Mouse (Mus musculus) v-Abl transformed pro-B cells (cell line): ENCODE measurements around the gene Zfp609.
"Not testable (repeated sequence)": the region's sequence is repeated elsewhere in the genome, so short reads cannot be mapped to it uniquely, and the experiment has no call there.

Source experiments
- in situ Hi-C, 2 experiments: fragments of 400-800 bp; cut with MboI; formaldehyde crosslinking; loops; one replicate each; pipeline ENCODE4 v1.15.1; 2025; ENCODE audit not compliant: unreplicated experiment in 2 of 2

Zfp609 gene

DNA sequence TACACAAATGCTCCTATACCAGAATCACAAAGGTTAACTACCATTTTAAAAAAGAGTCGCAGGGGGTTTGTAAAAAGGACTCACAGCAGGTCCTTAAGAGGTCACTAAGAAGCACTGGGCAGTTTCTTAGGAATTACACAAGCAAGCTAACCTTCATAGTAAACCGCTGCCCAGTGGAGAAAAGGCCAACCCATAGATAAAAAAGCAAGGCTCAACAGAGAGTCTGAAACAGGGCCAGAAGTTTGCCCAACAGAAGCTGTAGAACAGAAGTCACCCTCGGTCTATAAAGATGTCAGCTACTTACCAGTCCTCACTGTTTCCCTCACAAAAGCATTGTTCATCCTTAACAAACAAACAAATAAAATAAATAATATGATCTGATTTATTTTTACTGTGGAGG lies 100.9 kb downstream of the Zfp609 start:
- in situ Hi-C loops: no loop called here

DNA sequence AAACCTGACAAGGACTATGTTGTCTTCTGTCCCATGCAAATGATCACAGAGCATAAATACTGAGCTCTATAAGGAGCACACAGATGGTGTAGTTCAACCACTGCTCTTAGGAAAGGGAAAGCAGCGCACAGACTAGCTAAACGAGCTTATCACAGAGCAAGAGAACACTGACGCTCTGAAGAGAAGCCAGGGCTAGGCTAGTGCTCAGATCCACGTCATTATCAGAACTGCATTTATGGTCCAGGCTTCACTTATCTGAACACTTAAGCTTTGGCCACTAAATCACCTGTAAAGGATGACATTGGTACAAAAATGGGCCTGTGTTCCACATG lies 102.1 kb downstream of the Zfp609 start:
- in situ Hi-C loops: no loop called here

DNA sequence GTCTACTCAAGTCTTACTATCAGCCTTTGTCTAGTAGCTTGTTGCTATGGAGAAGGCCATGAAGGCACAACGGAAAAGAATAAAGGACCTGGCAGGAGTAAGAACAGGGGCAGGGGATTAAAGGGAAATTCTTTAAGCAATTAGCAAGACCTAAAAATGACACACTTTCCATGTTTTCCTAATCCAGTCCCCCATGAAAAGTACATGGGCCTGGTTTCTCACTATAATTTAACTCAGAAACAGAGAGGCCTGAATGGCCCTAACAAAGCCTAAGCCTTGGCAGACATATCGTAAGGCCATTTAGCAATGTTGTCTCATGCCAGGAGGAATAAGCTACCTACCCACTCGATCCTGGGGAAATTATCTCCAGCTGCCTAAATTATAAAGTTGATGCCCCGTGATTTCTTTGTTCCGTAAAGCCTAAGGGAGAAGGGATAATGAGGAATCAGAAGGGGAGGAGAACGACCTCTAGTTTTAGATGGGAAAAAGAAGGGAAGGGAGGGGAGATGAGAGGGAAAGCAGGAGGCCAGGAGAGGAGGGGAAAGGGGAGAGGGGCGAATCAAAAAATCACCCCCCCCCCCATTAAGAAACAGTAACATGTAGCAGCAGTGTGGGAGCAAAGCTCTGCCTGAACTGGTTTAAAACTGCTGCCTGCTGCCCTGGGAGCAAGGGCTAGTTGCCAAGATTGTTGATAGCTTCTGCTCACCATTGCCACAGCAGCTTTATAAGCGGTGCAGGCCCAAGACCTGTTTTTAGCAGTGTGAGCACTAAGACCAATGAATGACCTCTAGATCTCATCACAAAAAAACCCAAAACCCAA lies 102.7 kb downstream of the Zfp609 start:
- in situ Hi-C loops: no loop called here

DNA sequence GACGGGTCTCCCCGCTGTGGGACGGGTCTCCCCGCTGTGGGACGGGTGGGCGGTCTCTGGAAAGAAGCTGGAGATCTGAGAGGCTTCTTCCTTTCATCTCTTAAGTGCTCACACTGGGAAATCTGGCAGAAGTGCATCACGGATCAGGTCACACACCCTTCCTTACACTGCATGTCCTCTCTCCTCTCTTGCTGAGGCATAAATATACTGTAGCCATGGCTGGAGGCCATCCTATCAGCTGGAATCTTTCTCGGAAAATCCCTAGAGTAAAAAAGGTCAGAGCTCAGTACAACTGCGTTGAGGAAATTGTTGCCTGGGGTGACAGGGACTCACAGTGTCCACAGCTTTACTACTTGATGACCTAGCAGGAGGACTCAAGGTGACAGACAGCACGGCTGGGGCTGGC lies 106.2 kb downstream of the Zfp609 start:
- in situ Hi-C loops: no loop called here

DNA sequence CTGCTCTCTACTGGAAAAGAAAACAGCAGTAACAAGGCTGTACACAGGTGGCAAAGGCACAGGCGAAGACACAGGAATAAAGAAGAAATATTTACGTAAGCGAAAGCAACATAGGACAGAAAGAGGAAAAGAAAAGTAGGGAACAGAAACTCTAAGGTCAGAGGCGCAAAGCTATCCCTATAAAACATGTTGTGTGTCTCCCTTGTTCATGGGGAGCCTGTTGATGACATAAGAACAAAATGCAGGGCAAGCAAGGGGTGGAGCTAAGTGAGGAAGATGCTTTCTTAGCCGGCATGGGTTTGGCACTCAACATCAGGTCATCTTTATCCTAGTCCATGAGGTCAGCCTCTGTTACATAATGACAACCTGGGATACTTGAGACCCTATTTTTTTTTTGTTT lies 109.2 kb downstream of the Zfp609 start:
- in situ Hi-C loops: no loop called here

DNA sequence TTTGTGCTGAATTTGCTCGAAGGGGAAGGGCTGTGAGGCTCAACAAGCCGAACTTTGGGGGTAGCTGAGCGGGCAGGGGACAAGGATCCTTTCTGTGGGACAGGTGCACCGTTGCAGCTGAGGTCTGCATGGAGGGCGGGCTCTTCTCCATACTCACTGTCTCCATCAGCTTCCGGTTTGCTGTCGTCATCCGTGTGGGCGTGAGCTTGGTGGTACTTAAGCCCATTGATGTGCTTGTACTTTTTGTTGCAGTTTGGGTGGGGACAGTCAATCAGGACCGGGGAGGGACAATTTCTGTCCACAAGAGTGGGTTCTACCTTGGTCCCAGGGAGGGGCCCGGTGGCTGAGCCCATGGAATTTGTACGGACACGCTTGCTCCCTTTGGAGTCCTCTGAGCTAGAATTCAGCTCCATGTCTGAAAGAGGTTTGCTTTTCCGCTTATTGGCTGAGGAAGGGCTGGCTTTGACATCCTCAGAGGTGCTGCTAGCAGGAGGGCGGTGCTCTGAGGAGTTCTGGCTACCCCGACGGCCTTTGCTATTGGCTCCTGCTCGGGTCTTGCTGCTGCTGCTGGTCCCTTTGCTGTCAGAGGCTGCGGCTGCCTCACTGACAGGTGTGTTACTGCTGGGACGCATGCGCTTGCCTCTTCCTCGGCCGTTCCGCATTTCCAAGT lies 123.3 kb downstream of the Zfp609 start:
- in situ Hi-C loops: no loop called here

DNA sequence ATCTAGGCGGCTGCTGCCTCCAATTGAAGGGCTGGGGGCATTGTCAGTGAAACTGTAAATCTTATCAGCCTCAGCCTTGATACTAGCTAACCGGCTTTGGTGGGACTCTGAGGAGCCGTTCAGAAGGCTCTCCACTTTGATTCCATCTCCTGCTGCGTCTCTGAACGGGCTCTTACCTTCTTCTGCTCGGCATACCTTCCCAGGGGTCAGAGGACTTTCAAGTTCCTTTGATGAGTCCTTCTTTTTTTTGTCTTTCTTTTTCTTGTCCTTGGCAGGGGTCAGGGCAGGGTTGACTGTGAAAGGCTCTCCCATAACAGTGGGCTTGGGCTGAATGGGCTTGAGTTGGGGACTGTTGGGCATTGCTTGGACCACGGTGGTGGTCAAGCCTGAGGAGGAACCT lies 124.1 kb downstream of the Zfp609 start:
- in situ Hi-C loops: no loop called here

DNA sequence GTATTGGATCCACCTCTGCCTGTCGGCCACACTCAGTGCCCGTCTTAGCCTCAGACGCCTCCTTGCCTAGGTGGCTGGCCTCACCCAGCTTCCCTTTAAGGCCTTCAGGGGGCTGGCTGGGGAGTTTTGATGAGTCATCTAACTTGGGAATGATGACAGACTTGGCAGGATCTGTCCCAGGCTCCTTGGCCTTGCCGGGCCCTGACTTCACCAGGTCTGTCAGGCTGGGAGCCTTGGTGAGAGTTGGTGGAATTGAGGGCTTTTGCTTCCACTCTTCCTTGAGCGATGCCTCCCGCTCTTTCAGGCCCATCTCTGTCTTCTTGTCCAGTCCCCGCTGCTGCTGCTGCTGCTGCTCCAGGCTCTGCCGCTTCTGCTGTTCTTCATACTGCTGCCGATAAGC lies 125.1 kb downstream of the Zfp609 start:
- in situ Hi-C loops: no loop called here

DNA sequence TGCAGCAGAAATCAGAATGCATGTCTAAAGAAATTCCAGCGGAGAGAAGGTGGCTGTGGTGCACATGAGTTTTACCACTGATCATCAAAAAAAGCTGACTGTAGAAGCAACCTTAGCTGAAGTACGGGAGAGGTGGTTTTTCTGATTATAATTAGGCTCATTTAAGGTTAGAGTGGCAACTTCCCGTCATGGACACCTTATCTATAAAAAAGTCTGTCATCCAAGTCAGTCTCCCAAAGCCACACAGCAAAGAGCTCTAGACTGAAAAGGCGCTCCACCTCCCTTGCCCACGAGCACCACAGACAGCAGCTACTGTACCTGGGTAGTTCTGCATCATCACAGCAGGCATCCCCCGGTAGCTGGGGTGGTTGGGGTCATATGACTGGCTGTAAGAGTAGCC lies 126.9 kb downstream of the Zfp609 start:
- in situ Hi-C loops: no loop called here

DNA sequence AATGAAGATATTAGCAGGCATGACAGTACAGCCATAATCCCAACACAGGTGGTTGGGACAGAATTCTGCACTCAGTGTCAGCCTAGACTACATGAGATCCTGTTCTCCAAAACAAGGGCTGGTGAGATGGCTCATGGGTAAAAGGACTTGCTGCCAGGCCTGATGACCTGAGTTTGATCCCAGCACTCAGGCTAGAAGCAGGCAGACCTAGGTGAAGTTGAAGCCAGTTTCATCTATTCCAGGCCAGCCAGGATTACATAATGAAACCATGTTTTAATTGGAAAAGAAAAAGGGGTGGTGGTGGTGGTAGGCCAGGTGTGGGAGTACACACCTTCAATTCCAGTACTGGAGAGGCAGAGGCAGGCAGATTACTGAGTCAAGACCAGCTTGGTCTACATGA lies 129.4 kb downstream of the Zfp609 start:
- in situ Hi-C loops: no loop called here

DNA sequence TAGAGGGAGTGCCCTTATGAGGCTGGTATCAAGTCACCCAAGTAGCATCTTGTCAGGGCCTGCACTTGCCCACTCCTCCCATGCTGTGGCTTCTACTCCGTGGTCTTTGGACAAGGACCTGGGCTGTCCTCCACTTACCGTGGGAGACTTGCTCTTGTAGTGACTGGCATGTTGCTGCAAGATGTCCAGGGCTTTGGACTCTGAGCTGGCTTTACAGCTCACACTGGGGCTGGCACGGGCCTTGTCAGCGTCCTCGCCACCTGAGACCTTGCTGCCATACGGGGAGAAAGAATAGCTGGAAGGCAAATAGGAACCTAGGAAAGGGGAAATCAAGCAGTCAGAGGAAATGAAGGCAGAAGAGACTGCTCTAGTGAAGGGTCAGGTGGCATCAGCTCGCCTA lies 130.0 kb downstream of the Zfp609 start:
- in situ Hi-C loops: no loop called here

DNA sequence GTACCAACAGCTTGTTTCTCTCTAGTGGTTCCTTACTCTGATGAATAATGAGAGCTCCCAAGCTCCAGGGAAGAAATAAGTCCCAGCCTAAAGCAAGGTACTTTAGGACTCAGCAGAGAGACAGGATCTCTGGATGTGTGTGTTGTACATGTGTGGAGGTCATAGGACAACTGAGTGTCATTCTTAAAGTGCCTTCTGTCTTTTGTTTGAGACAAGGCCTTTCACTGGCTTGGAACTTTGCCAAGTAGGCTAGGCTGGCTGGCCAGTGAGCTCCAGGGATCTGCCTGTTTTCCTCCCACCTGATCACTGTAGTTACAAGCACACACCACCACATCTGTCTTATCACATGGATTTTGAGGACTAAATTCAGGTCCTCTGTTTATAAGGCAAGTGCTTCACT lies 131.0 kb downstream of the Zfp609 start:
- in situ Hi-C loops: no loop called here

DNA sequence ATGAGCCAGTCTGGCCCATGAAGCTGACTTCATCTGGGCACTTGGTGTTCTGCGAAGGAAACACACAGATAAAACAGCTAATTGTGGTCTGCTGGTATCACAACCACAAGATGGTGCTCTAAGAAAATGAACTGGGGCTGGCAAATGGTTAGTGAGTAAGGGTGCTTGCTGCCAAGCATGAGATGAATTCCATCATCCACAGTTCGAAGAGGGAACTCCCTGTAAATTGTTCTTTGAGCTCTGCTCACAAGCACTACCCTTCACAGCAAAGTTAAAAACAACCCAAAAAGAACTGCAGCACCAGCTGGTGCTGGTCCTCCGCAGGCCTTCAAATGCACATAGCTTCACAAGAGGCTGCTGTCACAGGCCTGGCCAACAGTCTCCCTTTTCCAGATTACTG lies 131.7 kb downstream of the Zfp609 start:
- in situ Hi-C loops: no loop called here

DNA sequence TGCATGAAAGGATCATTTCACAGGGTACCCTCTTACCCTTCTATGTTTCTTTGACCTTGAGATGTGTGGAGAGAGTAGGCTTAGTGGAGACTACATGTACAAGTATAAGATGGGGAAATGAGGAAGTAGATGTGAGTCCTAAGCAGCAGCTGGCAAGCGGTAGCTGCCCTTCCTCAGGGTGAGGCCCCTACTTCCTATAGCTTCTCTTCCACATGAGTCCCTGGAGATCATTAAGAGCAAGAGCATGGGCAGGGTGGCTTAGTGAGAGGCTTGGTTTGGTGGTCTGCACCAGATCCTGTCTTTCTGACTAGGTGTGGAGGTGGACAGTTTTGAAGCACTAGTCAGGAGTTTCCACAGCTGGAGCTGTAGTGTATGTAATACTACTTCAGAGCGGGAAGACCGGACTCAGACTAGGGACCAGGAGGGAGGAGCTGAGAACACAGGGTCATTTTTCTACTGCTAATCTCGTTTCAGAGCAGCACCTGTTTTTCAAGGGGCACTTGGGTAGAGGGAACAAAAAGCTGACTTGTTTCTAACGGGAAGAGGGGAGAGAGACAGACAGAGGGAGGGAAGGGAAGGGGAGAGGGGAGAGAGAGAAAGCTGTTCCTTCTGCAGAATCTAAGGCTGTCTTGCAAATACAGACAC lies 134.3 kb downstream of the Zfp609 start:
- in situ Hi-C loops: no loop called here

DNA sequence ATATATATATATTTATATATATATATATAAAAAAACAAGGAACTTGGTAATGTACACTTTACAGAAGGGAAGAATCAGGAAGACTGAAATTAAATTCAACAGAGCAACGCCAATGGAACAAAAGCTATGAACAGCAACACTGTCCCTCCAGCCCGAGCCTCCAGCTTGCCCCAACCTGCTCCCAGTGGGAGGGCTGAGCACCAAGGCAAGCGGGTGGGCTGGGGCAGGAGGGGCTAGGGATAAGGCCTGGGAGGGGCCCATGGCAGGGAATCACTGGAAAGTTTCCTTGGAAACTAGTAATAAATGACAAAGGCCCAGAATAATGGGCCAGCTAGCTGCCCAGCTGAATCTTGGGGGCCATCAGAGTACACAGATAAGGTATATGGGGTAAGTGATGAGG lies 134.9 kb downstream of the Zfp609 start:
- in situ Hi-C loops: no loop called here

DNA sequence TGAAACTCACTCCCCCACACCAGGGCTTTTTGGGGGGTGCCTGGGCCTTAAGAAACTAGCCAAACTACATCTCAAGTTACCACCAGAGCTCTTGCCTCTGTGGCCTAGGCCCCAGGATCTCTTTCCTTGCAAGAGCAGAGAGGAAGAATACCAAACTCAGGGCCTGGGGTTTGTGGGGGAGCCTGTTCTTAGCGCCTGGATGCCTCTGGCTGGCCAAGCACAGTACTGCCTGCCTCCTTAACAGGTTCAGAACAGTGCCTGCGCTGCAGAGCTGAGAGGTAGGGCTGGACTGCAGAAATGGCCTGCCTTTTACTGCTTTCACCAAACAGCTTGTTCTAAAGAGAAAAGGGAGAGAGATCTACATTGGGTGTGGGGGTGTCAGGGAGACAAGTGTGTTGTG lies 137.5 kb downstream of the Zfp609 start:
- in situ Hi-C loops: not testable (repeated sequence)

DNA sequence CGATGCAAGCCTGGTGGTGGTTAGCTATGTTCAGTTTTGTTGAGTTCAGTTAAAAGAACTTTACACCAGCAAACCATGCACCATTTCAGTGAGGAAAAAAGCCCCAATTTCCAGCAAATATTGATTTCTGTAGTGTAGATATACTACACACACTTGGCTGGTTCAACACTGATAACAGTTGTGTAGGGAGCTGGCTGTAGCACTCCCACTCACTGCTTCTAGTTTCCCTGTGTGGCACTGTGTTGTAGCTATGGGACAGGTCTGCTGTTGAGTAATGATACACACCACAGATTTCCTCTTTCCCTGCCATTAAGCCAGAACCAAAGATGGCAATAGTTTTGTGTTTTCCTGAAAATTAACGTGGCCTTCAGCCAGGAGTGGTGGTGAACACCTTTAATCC lies 142.7 kb downstream of the Zfp609 start:
- in situ Hi-C loops: no loop called here

DNA sequence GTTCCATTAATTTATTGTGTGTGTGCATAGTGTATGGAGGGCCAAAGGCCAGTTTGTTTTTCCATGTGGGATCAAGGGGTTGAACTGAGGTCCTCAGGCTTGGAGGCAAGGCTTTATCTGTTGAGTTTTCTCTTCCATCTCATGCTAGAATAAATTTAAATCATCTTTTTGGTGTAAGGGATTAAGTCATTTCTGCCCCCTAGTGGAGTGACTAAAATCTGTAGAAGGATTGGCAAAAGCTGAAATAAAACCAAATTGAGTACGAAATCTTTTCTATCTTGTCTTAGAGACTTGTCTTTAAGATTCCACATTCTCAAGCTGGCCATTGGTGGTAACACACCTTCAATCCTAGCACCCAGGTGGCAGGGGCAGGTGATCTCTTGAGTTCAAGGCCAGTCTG lies 144.4 kb downstream of the Zfp609 start:
- in situ Hi-C loops: no loop called here

DNA sequence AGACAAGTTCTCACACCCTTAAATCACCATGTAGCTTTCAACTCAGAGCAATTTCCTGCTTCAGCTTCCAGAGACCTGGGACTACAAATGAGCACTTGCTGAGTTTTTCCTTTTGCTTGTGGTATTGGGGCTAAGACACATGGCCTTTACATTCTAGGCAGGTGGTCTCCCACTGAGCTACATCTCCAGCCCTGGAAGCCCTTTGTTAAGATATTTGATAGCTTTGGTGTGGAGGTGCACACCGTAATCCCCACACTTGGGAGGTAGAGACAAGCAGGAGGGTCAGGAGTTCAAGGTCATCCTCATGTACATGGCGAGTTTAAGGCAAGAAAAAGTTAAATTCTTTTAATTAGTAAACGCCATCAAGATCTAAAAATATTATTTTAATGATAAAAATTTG lies 145.2 kb downstream of the Zfp609 start:
- in situ Hi-C loops: no loop called here

DNA sequence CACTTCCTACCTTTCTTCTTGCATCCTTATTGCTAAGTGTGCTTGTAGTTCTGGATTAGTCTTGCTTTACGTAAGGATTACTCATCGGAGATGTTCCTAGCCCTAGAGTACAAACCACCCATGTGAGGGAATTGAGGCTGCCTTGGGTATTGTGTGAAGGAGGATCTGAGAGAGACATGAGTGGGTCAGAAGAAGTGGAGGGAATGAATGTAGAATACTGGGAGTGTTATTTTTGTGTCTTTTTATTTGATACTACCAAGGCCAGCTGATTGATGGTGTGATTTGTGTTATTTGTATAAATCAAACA lies 145.8 kb downstream of the Zfp609 start:
- in situ Hi-C loops: no loop called here

DNA sequence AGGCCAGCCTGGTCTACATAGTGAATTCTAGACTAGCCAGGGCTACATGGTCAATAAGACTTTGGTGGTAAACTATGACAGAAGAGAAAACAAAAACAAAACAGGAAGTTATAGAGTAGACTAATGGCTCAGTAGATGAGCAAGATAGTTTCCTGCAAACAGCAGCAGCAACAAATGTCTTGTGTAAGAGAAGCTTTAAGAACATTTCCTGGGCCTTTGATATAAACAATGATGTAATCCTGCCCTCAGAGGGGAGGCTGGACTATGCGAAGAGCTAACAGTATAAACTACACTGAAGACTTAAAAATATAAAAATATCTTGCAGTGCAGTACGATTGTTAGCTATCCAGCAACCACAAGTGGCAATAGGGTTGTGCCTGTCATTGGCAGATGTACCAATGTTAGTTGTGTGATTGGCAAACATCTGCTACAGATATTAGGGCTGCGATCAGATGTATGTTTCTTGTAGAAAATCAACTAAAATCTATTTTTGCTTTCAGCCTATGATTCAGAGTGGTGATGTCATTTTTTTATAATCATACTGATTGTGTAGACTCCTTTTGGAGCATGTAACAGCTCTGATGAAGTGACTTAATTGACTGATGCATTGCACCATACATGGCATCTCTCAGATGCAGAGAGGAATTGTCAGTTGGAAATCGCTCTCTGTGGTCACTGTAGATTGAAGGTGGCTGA lies 146.3 kb downstream of the Zfp609 start:
- in situ Hi-C loops: no loop called here
